Mouse (Mus musculus) midbrain, embryonic 13.5 days (tissue): ENCODE data around the gene Prkn. TPM values are rescaled to one million over a fixed set of nuclear protein-coding genes. Genes with fewer than 3 reads are reported as not detected.

ENCODE experiments used
- ATAC-seq: fragments of 200-750 bp; cut with Nextera tagmentation; 2 replicates; pipeline ENCODE4 v1.8.0; 2017; ENCODE audit warnings: mild to moderate bottlenecking, moderate TSS enrichment, moderate library complexity
- H3K27ac ChIP-seq: fragments of 300-500 bp; sonication (generic); 2 replicates; pipeline ENCODE4 v1.5.1; 2015; ENCODE audit warnings: inconsistent platforms, mild to moderate bottlenecking, moderate library complexity
- H3K27me3 ChIP-seq: fragments of 300-500 bp; sonication (generic); 2 replicates; pipeline ENCODE4 v1.6.1; 2015; ENCODE audit warnings: mild to moderate bottlenecking, inconsistent platforms
- H3K36me3 ChIP-seq: fragments of 300-500 bp; sonication (generic); 2 replicates; pipeline ENCODE4 v1.6.1; 2015; ENCODE audit warnings: mild to moderate bottlenecking, inconsistent platforms
- H3K4me1 ChIP-seq: fragments of 300-500 bp; sonication (generic); replicated peaks from 2 replicates; pipeline ENCODE4 v1.6.1; 2015; ENCODE audit warnings: inconsistent platforms
- H3K4me2 ChIP-seq: fragments of 300-500 bp; sonication (generic); replicated peaks from 2 replicates; pipeline ENCODE4 v1.6.1; 2015; ENCODE audit warnings: moderate library complexity, mild to moderate bottlenecking, inconsistent platforms
- H3K4me3 ChIP-seq: fragments of 300-500 bp; sonication (generic); replicated peaks from 2 replicates; pipeline ENCODE4 v1.5.1; 2015; ENCODE audit warnings: mild to moderate bottlenecking, inconsistent platforms
- H3K9ac ChIP-seq: fragments of 300-500 bp; sonication (generic); replicated peaks from 2 replicates; pipeline ENCODE4 v1.6.1; 2015; ENCODE audit warnings: mild to moderate bottlenecking, inconsistent platforms
- H3K9me3 ChIP-seq: fragments of 300-500 bp; sonication (generic); 2 replicates; pipeline ENCODE4 v1.6.1; 2016; ENCODE audit warnings: mild to moderate bottlenecking, inconsistent platforms
- WGBS: fragments of 180-500 bp; shearing (Covaris S2); methylation state at CpG from one replicate; pipeline ENCODE4 v1.1.7; 2015; 5-methylcytosine and 5-hydroxymethylcytosine counted together
- polyA plus RNA-seq: library from polyadenylated mRNA; unstranded; fragments of >200 nt; fragmentation: Nextera tagmentation; extraction: Ambion mirVana; gene quantifications from 2 replicates; pipeline ENCODE4 v1.2.1, GENCODE M21; 2015

Prkn gene
- polyA plus RNA-seq, 1 experiment from 2014 or later: 3.1 TPM

GRCm38 (mm10) chr17:10901686-10902228 lies 61.6 kb downstream of the Prkn start:
- no peak overlapping the region for H3K4me3 ChIP-seq
- H3K27ac ChIP-seq: no peak overlapping the region
- H3K4me2 ChIP-seq: no peak overlapping the region
- 87% methylated on average over 3 of the region's 3 CpGs for WGBS
- ATAC-seq: no peak
- H3K4me1 ChIP-seq: no peaks in the 10 kb centered on the region
- H3K27me3 ChIP-seq: no peaks in the 10 kb centered on the region
- H3K9ac ChIP-seq: no peak overlapping the region
- H3K9me3 ChIP-seq: no peaks in the 10 kb centered on the region
- no peaks in the 10 kb centered on the region for H3K36me3 ChIP-seq

GRCm38 (mm10) chr17:10936698-10937097 lies 96.5 kb downstream of the Prkn start:
- ATAC-seq: no peak
- Histone ChIP-seq H3K4me2 (no peak overlapping the region), H3K36me3 (no peaks in the 10 kb centered on the region), H3K9me3 (no peaks in the 10 kb centered on the region), H3K27ac (no peak overlapping the region), H3K4me3 (no peak overlapping the region), H3K9ac (no peak overlapping the region), H3K4me1 (peaks cover 6% of the 10 kb centered on the region), H3K27me3 (no peaks in the 10 kb centered on the region)

- Histone ChIP-seq H3K4me2 (no peak overlapping the region; the same call in 1 of the 2 replicates), H3K9me3 (no peaks in the 10 kb centered on the region), H3K36me3 (no peaks in the 10 kb centered on the region), H3K4me1 (peaks cover 6% of the 10 kb centered on the region), H3K27me3 (no peaks in the 10 kb centered on the region), H3K4me3 (no peak overlapping the region), H3K9ac (no peak overlapping the region), H3K27ac (no peak overlapping the region)
- 37% methylated on average over 8 of the region's 8 CpGs for WGBS
- ATAC-seq: no peak
Observed at GRCm38 (mm10) chr17:10937844-10938243, 97.7 kb downstream of the Prkn start.

GRCm38 (mm10) chr17:10938755-10939154 lies 98.6 kb downstream of the Prkn start:
- no peaks in the 10 kb centered on the region for H3K36me3 ChIP-seq

GRCm38 (mm10) chr17:10946552-10946951 lies 106.4 kb downstream of the Prkn start:
- no peaks in the 10 kb centered on the region for H3K36me3 ChIP-seq
- H3K4me3 ChIP-seq: no peak overlapping the region
- 78% methylated on average over 4 of the region's 4 CpGs for WGBS
- H3K9ac ChIP-seq: no peak overlapping the region
- no peak overlapping the region for H3K27ac ChIP-seq
- no peak for ATAC-seq
- H3K9me3 ChIP-seq: no peaks in the 10 kb centered on the region
- no peak overlapping the region for H3K4me2 ChIP-seq
- H3K27me3 ChIP-seq: no peaks in the 10 kb centered on the region
- no peaks in the 10 kb centered on the region for H3K4me1 ChIP-seq

More at GRCm38 (mm10) chr17:10938755-10939154, 98.6 kb downstream of the Prkn start:
- H3K9ac ChIP-seq: no peak overlapping the region
- H3K4me2 ChIP-seq: no peak overlapping the region
- no peak overlapping the region for H3K4me3 ChIP-seq
- peaks cover 6% of the 10 kb centered on the region for H3K4me1 ChIP-seq
- H3K27ac ChIP-seq: no peak overlapping the region
- 76% methylated on average over 1 of the region's 1 CpGs for WGBS
- no peaks in the 10 kb centered on the region for H3K9me3 ChIP-seq
- no peak for ATAC-seq
- no peaks in the 10 kb centered on the region for H3K27me3 ChIP-seq

- Histone ChIP-seq H3K4me3 (no peak overlapping the region), H3K9ac (no peak overlapping the region), H3K27ac (no peak overlapping the region), H3K27me3 (no peaks in the 10 kb centered on the region), H3K36me3 (no peaks in the 10 kb centered on the region), H3K4me1 (no peaks in the 10 kb centered on the region), H3K9me3 (no peaks in the 10 kb centered on the region), H3K4me2 (no peak overlapping the region)
- 83% methylated on average over 2 of the region's 2 CpGs for WGBS
- ATAC-seq: no peak
Observed at GRCm38 (mm10) chr17:10947614-10948013, 107.4 kb downstream of the Prkn start.

GRCm38 (mm10) chr17:10959066-10959864 lies 119.1 kb downstream of the Prkn start:
- Histone ChIP-seq H3K9me3 (no peaks in the 10 kb centered on the region), H3K27me3 (no peaks in the 10 kb centered on the region), H3K9ac (no peak overlapping the region), H3K36me3 (no peaks in the 10 kb centered on the region), H3K4me1 (no peaks in the 10 kb centered on the region), H3K4me3 (no peak overlapping the region), H3K27ac (no peak overlapping the region), H3K4me2 (no peak overlapping the region)
- 66% methylated on average over 10 of the region's 10 CpGs for WGBS
- ATAC-seq: no peak

GRCm38 (mm10) chr17:10962151-10962550 lies 122.0 kb downstream of the Prkn start:
- Histone ChIP-seq H3K4me2 (no peak overlapping the region), H3K27ac (no peak overlapping the region), H3K27me3 (no peaks in the 10 kb centered on the region), H3K36me3 (no peaks in the 10 kb centered on the region), H3K9ac (no peak overlapping the region), H3K9me3 (no peaks in the 10 kb centered on the region), H3K4me3 (no peak overlapping the region), H3K4me1 (no peaks in the 10 kb centered on the region)
- no peak for ATAC-seq
- WGBS: 94% methylated on average over 5 of the region's 5 CpGs

GRCm38 (mm10) chr17:10982136-10982535 lies 142.0 kb downstream of the Prkn start:
- 66% methylated on average over 4 of the region's 4 CpGs for WGBS
- Histone ChIP-seq H3K9ac (no peak overlapping the region), H3K4me3 (no peak overlapping the region), H3K9me3 (no peaks in the 10 kb centered on the region), H3K4me1 (no peaks in the 10 kb centered on the region), H3K27ac (no peak overlapping the region), H3K4me2 (no peak overlapping the region), H3K36me3 (no peaks in the 10 kb centered on the region), H3K27me3 (no peaks in the 10 kb centered on the region)
- ATAC-seq: no peak

GRCm38 (mm10) chr17:10987040-10987439 lies 146.9 kb downstream of the Prkn start:
- H3K9ac ChIP-seq: no peak overlapping the region
- ATAC-seq: no peak
- 77% methylated on average over 4 of the region's 4 CpGs for WGBS
- H3K36me3 ChIP-seq: no peaks in the 10 kb centered on the region
- H3K27ac ChIP-seq: no peak overlapping the region
- no peak overlapping the region for H3K4me2 ChIP-seq
- H3K27me3 ChIP-seq: no peaks in the 10 kb centered on the region
- no peaks in the 10 kb centered on the region for H3K9me3 ChIP-seq
- no peaks in the 10 kb centered on the region for H3K4me1 ChIP-seq
- H3K4me3 ChIP-seq: no peak overlapping the region

GRCm38 (mm10) chr17:10997291-10997690 lies 157.1 kb downstream of the Prkn start:
- Histone ChIP-seq H3K9ac (no peak overlapping the region), H3K27ac (no peak overlapping the region), H3K36me3 (no peaks in the 10 kb centered on the region), H3K27me3 (no peaks in the 10 kb centered on the region), H3K4me1 (0 out of 2 replicates have a peak, but pooled peaks cover 3% of the 10 kb centered on the region), H3K9me3 (no peaks in the 10 kb centered on the region; the same call in 1 of the 2 replicates), H3K4me2 (no peak overlapping the region), H3K4me3 (no peak overlapping the region)
- ATAC-seq: no peak
- WGBS: 58% methylated on average over 5 of the region's 5 CpGs

GRCm38 (mm10) chr17:11023371-11023770 lies 183.2 kb downstream of the Prkn start:
- Histone ChIP-seq H3K36me3 (no peaks in the 10 kb centered on the region), H3K4me1 (no peaks in the 10 kb centered on the region), H3K27ac (no peak overlapping the region), H3K9ac (no peak overlapping the region), H3K27me3 (no peaks in the 10 kb centered on the region), H3K4me2 (no peak overlapping the region), H3K9me3 (no peaks in the 10 kb centered on the region), H3K4me3 (no peak overlapping the region)
- ATAC-seq: no peak
- WGBS: 90% methylated on average over 2 of the region's 2 CpGs
